Comparison of ENCODE assay signal across 21 mouse cellular contexts in the genomic region with DNA sequence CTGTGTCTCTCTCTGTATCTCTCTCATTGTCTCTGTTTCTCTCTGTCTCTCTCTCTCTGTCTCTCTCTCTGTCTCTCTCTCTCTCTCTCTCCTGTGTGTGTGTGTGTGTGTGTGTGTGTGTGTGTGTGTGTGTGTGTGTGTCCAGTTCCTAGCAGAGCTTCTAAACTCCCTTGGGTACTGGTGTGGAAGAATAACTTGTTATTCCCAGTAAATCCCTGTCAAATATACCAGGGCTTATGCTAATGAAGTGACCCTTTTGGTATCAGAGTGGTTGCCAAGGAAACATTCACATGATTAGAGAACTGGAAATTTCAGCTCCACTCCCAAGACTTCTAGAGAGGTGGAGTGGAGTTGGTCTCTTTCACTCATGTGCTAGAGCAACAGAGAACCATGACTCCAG.
DNase-seq lines count a peak whose midpoint lies in the region; ATAC-seq and TF ChIP-seq lines count a peak whose summit lies in the region.
"Had no signal": no experiment of that assay in that cellular context is flagged by ENCODE, and none has a peak within 500 bp of the region (broad histone marks: within the 10 kb centered on the region; RNA-seq: fewer than 3 reads in every experiment).

No protein-coding gene starts in this region.

- H3K4me1 ChIP-seq in forebrain, embryonic 12.5 days: peaks cover 7% of the 10 kb centered on the region; the same call in 1 of the 2 replicates
- no peaks in the 10 kb centered on the region for H3K4me1 ChIP-seq in forebrain, embryonic 14.5 days (ENCODE audit: control insufficient read depth, insufficient read depth, low read length)
- H3K4me1 ChIP-seq in midbrain, embryonic 12.5 days: peaks cover 6% of the 10 kb centered on the region
- H3K4me1 ChIP-seq in midbrain, embryonic 15.5 days: no peaks in the 10 kb centered on the region
- peaks cover 9% of the 10 kb centered on the region; the same call in 1 of the 2 replicates for H3K4me1 ChIP-seq in embryonic fibroblast, embryonic 13.5 days (ENCODE audit: control insufficient read depth, insufficient read depth, low read length)
- H3K4me1 ChIP-seq: forebrain, embryonic 13.5 days; heart, embryonic 10.5 days; hindbrain, embryonic 12.5 days had no signal

- DNase-seq in forebrain, embryonic 14.5 days (ENCODE audit: low spot score): no peak
- peak; percentile 18 for DNase-seq in 3T3-L1 (ENCODE audit: low read depth, low spot score)
- DNase-seq in heart, adult 8-10 months (ENCODE audit: low spot score): no peak
- DNase-seq: adrenal gland, adult 2 months; adrenal gland, postnatal 25 days; cerebellum, adult 2 months; cerebellum, postnatal 10 days; gastrocnemius, postnatal 36 days; heart, adult 11 months; heart, postnatal 10 days; heart, postnatal 4 days had no signal

- H3K9ac ChIP-seq in forebrain, embryonic 12.5 days: no peak overlapping the region
- H3K9ac ChIP-seq in forebrain, embryonic 14.5 days (ENCODE audit: low read length): no peak overlapping the region
- no peak overlapping the region for H3K9ac ChIP-seq in midbrain, embryonic 12.5 days (replicated peaks)
- H3K9ac ChIP-seq in midbrain, embryonic 15.5 days: no peak overlapping the region
- H3K9ac ChIP-seq: forebrain, embryonic 13.5 days; hindbrain, embryonic 12.5 days had no signal

- no peak overlapping the region for H3K4me2 ChIP-seq in forebrain, embryonic 12.5 days
- no peak overlapping the region for H3K4me2 ChIP-seq in forebrain, embryonic 14.5 days (ENCODE audit: low read length)
- no peak overlapping the region for H3K4me2 ChIP-seq in midbrain, embryonic 12.5 days (replicated peaks)
- H3K4me2 ChIP-seq in midbrain, embryonic 15.5 days: no peak overlapping the region
- H3K4me2 ChIP-seq: forebrain, embryonic 13.5 days; hindbrain, embryonic 12.5 days had no signal

- ATAC-seq in forebrain, embryonic 12.5 days (ENCODE audit: low FRiP score): 0 out of 2 replicates have a peak, but pooled peaks have one; percentile 33
- ATAC-seq in forebrain, embryonic 14.5 days: no peak
- peak; percentile 38; the same call in 1 of the 2 replicates for ATAC-seq in midbrain, embryonic 12.5 days (ENCODE audit: low FRiP score, low read depth)
- no peak; the same call in 1 of the 2 replicates for ATAC-seq in midbrain, embryonic 15.5 days (replicated peaks)
- ATAC-seq: forebrain, embryonic 13.5 days; hindbrain, postnatal 0 days had no signal

- no peak overlapping the region for H3K27ac ChIP-seq in forebrain, embryonic 12.5 days
- no peak overlapping the region for H3K27ac ChIP-seq in forebrain, embryonic 14.5 days (ENCODE audit: low read depth, low read length)
- no peak overlapping the region for H3K27ac ChIP-seq in midbrain, embryonic 12.5 days (replicated peaks)
- H3K27ac ChIP-seq in midbrain, embryonic 15.5 days: no peak overlapping the region
- H3K27ac ChIP-seq in embryonic fibroblast, embryonic 13.5 days (ENCODE audit: insufficient read depth, low read length): peak overlapping the region; percentile 97
- H3K27ac ChIP-seq: embryonic facial prominence, embryonic 10.5 days; forebrain, embryonic 13.5 days; heart, embryonic 10.5 days; hindbrain, embryonic 12.5 days; hindbrain, postnatal 0 days had no signal

- no peaks in the 10 kb centered on the region for H3K9me3 ChIP-seq in forebrain, embryonic 12.5 days
- no peaks in the 10 kb centered on the region for H3K9me3 ChIP-seq in forebrain, embryonic 14.5 days (replicated peaks; ENCODE audit: control insufficient read depth, low read length)
- H3K9me3 ChIP-seq in midbrain, embryonic 12.5 days: no peaks in the 10 kb centered on the region
- no peaks in the 10 kb centered on the region for H3K9me3 ChIP-seq in midbrain, embryonic 15.5 days
- H3K9me3 ChIP-seq: embryonic facial prominence, embryonic 10.5 days; forebrain, embryonic 13.5 days; heart, embryonic 10.5 days; hindbrain, embryonic 12.5 days had no signal

- TF ChIP-seq CTCF in embryonic fibroblast, embryonic 13.5 days (IDR thresholded peaks at IDR 0.05; ENCODE audit: borderline replicate concordance, insufficient read depth, low read length): no peak

- no peaks in the 10 kb centered on the region for H3K27me3 ChIP-seq in forebrain, embryonic 12.5 days
- no peaks in the 10 kb centered on the region for H3K27me3 ChIP-seq in forebrain, embryonic 14.5 days (replicated peaks; ENCODE audit: control insufficient read depth, insufficient read depth, low read length)
- peaks cover 14% of the 10 kb centered on the region; the same call in 1 of the 2 replicates for H3K27me3 ChIP-seq in midbrain, embryonic 12.5 days
- no peaks in the 10 kb centered on the region for H3K27me3 ChIP-seq in midbrain, embryonic 15.5 days (replicated peaks)
- H3K27me3 ChIP-seq: CH12.LX; forebrain, embryonic 13.5 days; hindbrain, embryonic 12.5 days had no signal

- H3K36me3 ChIP-seq in forebrain, embryonic 12.5 days (replicated peaks): no peaks in the 10 kb centered on the region
- no peaks in the 10 kb centered on the region for H3K36me3 ChIP-seq in forebrain, embryonic 14.5 days (ENCODE audit: control insufficient read depth, insufficient read depth, low read length)
- no peaks in the 10 kb centered on the region for H3K36me3 ChIP-seq in midbrain, embryonic 12.5 days
- H3K36me3 ChIP-seq in midbrain, embryonic 15.5 days (replicated peaks): no peaks in the 10 kb centered on the region
- H3K36me3 ChIP-seq: embryonic facial prominence, embryonic 10.5 days; heart, embryonic 10.5 days; hindbrain, embryonic 12.5 days had no signal

- H3K4me3 ChIP-seq in forebrain, embryonic 12.5 days (replicated peaks): no peak overlapping the region
- H3K4me3 ChIP-seq in forebrain, embryonic 14.5 days (ENCODE audit: low read depth, low read length): no peak overlapping the region
- H3K4me3 ChIP-seq in midbrain, embryonic 12.5 days: no peak overlapping the region
- no peak overlapping the region for H3K4me3 ChIP-seq in midbrain, embryonic 15.5 days
- H3K4me3 ChIP-seq in embryonic fibroblast, embryonic 13.5 days (ENCODE audit: insufficient read depth, low read length): no peak overlapping the region
- H3K4me3 ChIP-seq: embryonic facial prominence, embryonic 10.5 days; forebrain, embryonic 13.5 days; heart, embryonic 10.5 days; hindbrain, embryonic 12.5 days had no signal

- TF ChIP-seq POLR2A in embryonic fibroblast, embryonic 13.5 days (IDR thresholded peaks at IDR 0.05; ENCODE audit: low read depth, low read length): no peak

Comparison
In these comparisons a context has a peak if more than half of its experiments do, and no peak if none do; other contexts are left out.
1. ATAC-seq: peak in forebrain, embryonic 12.5 days (single experiment) and midbrain, embryonic 12.5 days (single experiment); none in forebrain, embryonic 14.5 days (single experiment) and midbrain, embryonic 15.5 days (single experiment).